Mouse (Mus musculus) common myeloid progenitor, adult 5-6 weeks (primary cell): ENCODE data around the gene Mrgpra4. TPM values are rescaled to one million over a fixed set of nuclear protein-coding genes. Genes with fewer than 3 reads are reported as not detected.
A peak's percentile ranks its signal among the peaks of the same experiment; 100 is the strongest.

ENCODE experiments used
- ATAC-seq: replicated peaks from 2 replicates; pipeline ENCODE4 v1.8.0; 2016; ENCODE audit warnings: low read depth, mild to moderate bottlenecking, moderate TSS enrichment, inconsistent platforms; ENCODE audit not compliant: poor library complexity, severe bottlenecking
- total RNA-seq: library from RNA; stranded (forward); fragments of 200-1000, 187-1606 nt; gene quantifications from 2 replicates; pipeline ENCODE4 v1.2.3, GENCODE M21; 2017

Gene Mrgpra4
- not detected in 2 replicates for total RNA-seq

DNA sequence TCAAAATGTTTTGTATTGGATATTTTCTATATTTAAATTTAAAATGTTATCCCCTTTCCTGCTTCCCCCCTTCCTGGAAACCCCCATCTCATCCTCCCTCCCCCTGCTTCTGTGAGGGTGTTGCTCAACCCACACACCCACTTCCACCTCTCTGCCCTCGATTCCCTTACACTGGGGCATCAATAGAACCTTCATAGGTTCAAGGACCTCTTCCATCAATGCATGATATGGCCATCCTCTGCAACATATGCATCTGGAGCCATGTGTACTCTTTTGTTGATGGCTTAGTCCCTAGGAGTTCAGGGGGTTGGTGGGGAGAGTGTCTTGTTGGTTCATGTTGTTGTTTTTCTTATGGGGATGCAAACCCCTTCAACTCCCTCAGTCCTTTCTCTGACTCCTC is at the start of gene Mrgpra4:
TSS of gene Mrgpra4 (minus strand) at position 101 of the 400 bp plus-strand sequence.
- ATAC-seq, result no peak

DNA sequence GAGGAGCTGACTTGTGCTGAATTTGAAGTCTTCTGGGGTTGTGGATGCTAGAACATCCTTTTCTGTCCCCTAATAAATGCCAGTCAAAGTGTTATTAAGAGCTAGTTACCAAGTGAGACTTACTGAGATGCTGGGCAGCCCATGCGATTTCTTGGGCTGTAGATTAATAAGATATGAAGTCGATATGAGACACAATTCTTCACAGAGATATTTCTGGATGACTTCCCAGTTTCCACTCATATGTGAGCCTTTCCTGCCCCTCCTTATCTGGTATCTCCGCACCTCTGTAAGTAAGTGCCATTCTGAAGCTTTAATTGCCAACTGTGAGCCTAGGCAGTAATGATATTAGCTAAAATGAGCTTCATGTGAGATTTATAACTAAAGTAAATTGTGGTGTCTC is 45.6 kb upstream of the Mrgpra4 start, which contains the start of gene Mrgprx1:
TSS of gene Mrgprx1 (minus strand) at position 101 of the 400 bp plus-strand sequence.
- no peak for ATAC-seq

DNA sequence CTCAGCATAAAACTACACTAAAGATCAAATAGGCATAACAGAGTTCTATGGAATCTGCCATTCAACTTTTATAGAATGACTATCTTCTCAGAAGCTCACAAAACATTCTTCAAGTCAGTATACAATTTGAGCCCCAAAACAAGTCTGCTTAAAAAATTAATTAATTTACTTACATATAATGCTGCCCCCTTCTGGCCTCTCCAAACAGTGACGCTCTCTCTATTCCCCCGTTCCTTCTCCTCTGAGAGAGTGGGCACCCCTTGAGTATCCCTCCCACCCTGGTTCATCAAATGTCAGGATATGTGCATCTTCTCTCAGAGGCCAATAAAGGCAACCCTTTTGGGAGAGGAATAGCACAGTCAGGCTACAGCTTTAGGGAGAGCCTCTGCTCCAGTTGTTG is 36.0 kb upstream of the Mrgpra4 start:
- peak; percentile 66 for ATAC-seq

DNA sequence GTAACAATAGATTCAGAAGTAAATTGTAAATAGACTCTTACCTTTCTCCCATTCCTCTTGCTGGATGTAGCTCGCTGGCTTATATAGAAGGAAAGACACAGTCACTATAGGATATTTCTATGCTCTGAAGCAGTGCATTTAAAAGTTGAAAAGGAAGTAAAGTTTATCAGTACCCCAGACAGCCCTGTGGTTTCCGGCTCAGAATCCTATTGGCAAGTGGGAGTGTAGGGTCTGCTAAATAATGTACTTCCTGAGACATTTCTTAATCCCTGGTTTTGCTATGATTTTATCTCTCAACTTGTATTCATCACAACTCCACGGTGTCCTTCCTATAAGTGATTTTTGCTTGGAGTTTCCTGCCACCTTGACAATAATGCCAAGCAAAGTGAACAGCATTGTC is 13.8 kb upstream of the Mrgpra4 start:
- ATAC-seq, result peak; percentile 81

DNA sequence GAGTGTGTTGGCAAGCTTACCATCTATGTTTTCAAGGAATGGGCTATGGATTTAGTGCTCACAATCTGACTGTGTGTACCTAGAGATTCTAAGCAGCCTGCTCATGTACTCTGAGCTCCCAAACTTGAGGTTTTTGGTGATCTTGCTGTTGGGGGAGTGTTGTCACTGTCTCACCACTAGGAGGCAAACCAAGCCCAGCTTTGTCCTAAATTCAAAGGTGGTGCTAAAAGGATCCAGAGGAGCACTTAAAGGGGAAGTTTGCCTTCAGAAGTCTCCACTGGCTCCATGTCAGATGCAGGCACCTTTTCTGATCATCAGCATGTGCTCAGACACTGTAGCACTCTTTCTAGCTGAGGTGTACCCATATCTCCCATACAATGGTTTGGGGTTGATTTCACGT is 4.9 kb upstream of the Mrgpra4 start:
- peak; percentile 97 for ATAC-seq

Other genes starting within 250 kb of the Mrgpra4 start
- not detected in 2 replicates for gene Mrgprx1, start 45.5 kb upstream of the Mrgpra4 start, total RNA-seq
- not detected in 2 replicates for gene Mrgprb5, start 186.9 kb upstream of the Mrgpra4 start, total RNA-seq
- not detected in 2 replicates for gene Mrgprb4, start 217.2 kb upstream of the Mrgpra4 start, total RNA-seq